Comparison of ENCODE assay signal across 24 mouse cellular contexts in genomic region chr13:45281106-45281505, GRCm38 (mm10).
A peak's percentile ranks its signal among the peaks of the same experiment; 100 is the strongest.
DNase-seq lines count a peak whose midpoint lies in the region; ATAC-seq lines count a peak whose summit lies in the region.
"Had no signal": no experiment of that assay in that cellular context is flagged by ENCODE, and none has a peak within 500 bp of the region (broad histone marks: within the 10 kb centered on the region; RNA-seq: fewer than 3 reads in every experiment).

No protein-coding gene starts in this region.

- H3K4me1 ChIP-seq in limb, embryonic 10.5 days, result no peaks in the 10 kb centered on the region
- H3K4me1 ChIP-seq in forebrain, embryonic 12.5 days, result no peaks in the 10 kb centered on the region
- H3K4me1 ChIP-seq: embryonic facial prominence, embryonic 12.5 days; embryonic facial prominence, embryonic 15.5 days; forebrain, embryonic 15.5 days; hindbrain, embryonic 10.5 days had no signal

- no peak overlapping the region for H3K4me2 ChIP-seq in forebrain, embryonic 12.5 days
- H3K4me2 ChIP-seq: embryonic facial prominence, embryonic 12.5 days; embryonic facial prominence, embryonic 15.5 days; forebrain, embryonic 15.5 days; heart, embryonic 11.5 days; hindbrain, embryonic 13.5 days had no signal

- no peak overlapping the region for H3K27ac ChIP-seq in limb, embryonic 10.5 days
- H3K27ac ChIP-seq in forebrain, embryonic 12.5 days, result no peak overlapping the region
- H3K27ac ChIP-seq: embryonic facial prominence, embryonic 12.5 days; embryonic facial prominence, embryonic 15.5 days; forebrain, embryonic 15.5 days; hindbrain, embryonic 10.5 days; hindbrain, embryonic 13.5 days had no signal

- no peaks in the 10 kb centered on the region for H3K36me3 ChIP-seq in limb, embryonic 10.5 days
- no peaks in the 10 kb centered on the region for H3K36me3 ChIP-seq in forebrain, embryonic 12.5 days (replicated peaks)
- H3K36me3 ChIP-seq: embryonic facial prominence, embryonic 12.5 days; embryonic facial prominence, embryonic 15.5 days; forebrain, embryonic 15.5 days; hindbrain, embryonic 10.5 days; hindbrain, embryonic 13.5 days had no signal

- WGBS in limb, embryonic 10.5 days, result 78% methylated on average over 8 of the region's 8 CpGs
- WGBS in forebrain, embryonic 12.5 days, result 76% methylated on average over 8 of the region's 8 CpGs

- ATAC-seq in forebrain, embryonic 12.5 days (ENCODE audit: low FRiP score), result no peak
- ATAC-seq: CD4-positive, CD25-positive, alpha-beta regulatory T cell, adult 4 months; forebrain, embryonic 15.5 days; hindbrain, embryonic 16.5 days had no signal

- no peaks in the 10 kb centered on the region for H3K27me3 ChIP-seq in limb, embryonic 10.5 days (ENCODE audit: low read depth, poor library complexity, severe bottlenecking)
- no peaks in the 10 kb centered on the region for H3K27me3 ChIP-seq in forebrain, embryonic 12.5 days
- H3K27me3 ChIP-seq: embryonic facial prominence, embryonic 12.5 days; embryonic facial prominence, embryonic 15.5 days; forebrain, embryonic 15.5 days; hindbrain, embryonic 13.5 days had no signal

- peak; percentile 17 to 34 for DNase-seq in cerebellum, postnatal 10 days
- no peak for DNase-seq in cerebellum, adult 11-12 months
- DNase-seq in kidney, postnatal 14 days, result peak; percentile 10
- DNase-seq in kidney, adult 9 months, result no peak
- DNase-seq in A20 (ENCODE audit: low read depth, low spot score), result peak; percentile 90
- DNase-seq in limb, embryonic 10.5 days (ENCODE audit: low spot score), result peak; percentile 28
- no peak for DNase-seq in frontal cortex, adult 2 months (ENCODE audit: extremely low spot score in 1 of 2, low spot score in 1 of 2)
- DNase-seq: adrenal gland, adult 2 months; adrenal gland, postnatal 14 days; cerebellum, adult 18-20 months; cerebellum, adult 9-10 months; cerebellum, postnatal 25 days; gastrocnemius, postnatal 10 days; gastrocnemius, postnatal 36 days; heart, postnatal 36 days had no signal

- H3K9me3 ChIP-seq in limb, embryonic 10.5 days (replicated peaks), result no peaks in the 10 kb centered on the region
- H3K9me3 ChIP-seq in forebrain, embryonic 12.5 days, result no peaks in the 10 kb centered on the region
- H3K9me3 ChIP-seq: embryonic facial prominence, embryonic 12.5 days; embryonic facial prominence, embryonic 15.5 days; forebrain, embryonic 15.5 days; hindbrain, embryonic 10.5 days; hindbrain, embryonic 13.5 days had no signal

- no peak overlapping the region for H3K4me3 ChIP-seq in limb, embryonic 10.5 days
- H3K4me3 ChIP-seq in forebrain, embryonic 12.5 days (replicated peaks), result no peak overlapping the region
- H3K4me3 ChIP-seq: embryonic facial prominence, embryonic 12.5 days; embryonic facial prominence, embryonic 15.5 days; forebrain, embryonic 15.5 days; hindbrain, embryonic 10.5 days; hindbrain, embryonic 13.5 days had no signal

- no peak overlapping the region for H3K9ac ChIP-seq in forebrain, embryonic 12.5 days
- H3K9ac ChIP-seq: embryonic facial prominence, embryonic 12.5 days; embryonic facial prominence, embryonic 15.5 days; forebrain, embryonic 15.5 days; hindbrain, embryonic 13.5 days had no signal

Comparison
In these comparisons a context has a peak if more than half of its experiments do, and no peak if none do; other contexts are left out.
1. DNase-seq: peak in cerebellum, postnatal 10 days (2 of 2), kidney, postnatal 14 days (single experiment), A20 (single experiment) and limb, embryonic 10.5 days (single experiment); none in cerebellum, adult 11-12 months (single experiment), kidney, adult 9 months (single experiment) and frontal cortex, adult 2 months (0 of 2).